Mouse (Mus musculus): ENCODE data around the gene Olfr706.
"Not testable (repeated sequence)": the region's sequence is repeated elsewhere in the genome, so short reads cannot be mapped to it uniquely, and the experiment has no call there.

DNA sequence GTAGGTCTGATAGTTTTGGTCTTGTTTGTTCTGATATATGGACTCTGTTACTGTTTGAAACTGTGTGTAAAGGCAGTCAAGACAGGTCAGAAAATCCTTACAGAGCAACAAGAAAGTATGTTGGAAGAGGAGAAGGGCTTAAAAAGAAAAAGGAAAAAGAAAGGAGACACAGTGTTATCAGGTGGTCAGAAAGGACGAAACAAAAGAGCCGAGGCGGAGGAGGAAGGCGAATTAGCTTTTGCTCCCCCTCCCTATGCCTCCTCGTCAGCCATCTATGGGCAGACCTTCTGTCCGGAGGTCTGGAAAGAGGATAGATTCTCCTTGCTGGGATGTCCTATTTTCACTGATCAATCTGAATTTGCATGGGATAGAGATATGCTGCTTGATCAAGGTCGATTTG lies 33.0 kb upstream of the Olfr706 start:
- TF ChIP-seq CTCF (conservative IDR thresholded peaks at IDR 0.05; ENCODE audit: low read length); POU5F1 (IDR thresholded peaks at IDR 0.05; ENCODE audit: borderline replicate concordance, low read length): not testable (repeated sequence)
